Mouse (Mus musculus): ENCODE results near the gene Cask.

Cask gene

GRCm38 (mm10) chrX:13636398-13636797 lies 214.8 kb downstream of the Cask start:
- in situ Hi-C loops (cut with MboI) = no loop called here

DNA sequence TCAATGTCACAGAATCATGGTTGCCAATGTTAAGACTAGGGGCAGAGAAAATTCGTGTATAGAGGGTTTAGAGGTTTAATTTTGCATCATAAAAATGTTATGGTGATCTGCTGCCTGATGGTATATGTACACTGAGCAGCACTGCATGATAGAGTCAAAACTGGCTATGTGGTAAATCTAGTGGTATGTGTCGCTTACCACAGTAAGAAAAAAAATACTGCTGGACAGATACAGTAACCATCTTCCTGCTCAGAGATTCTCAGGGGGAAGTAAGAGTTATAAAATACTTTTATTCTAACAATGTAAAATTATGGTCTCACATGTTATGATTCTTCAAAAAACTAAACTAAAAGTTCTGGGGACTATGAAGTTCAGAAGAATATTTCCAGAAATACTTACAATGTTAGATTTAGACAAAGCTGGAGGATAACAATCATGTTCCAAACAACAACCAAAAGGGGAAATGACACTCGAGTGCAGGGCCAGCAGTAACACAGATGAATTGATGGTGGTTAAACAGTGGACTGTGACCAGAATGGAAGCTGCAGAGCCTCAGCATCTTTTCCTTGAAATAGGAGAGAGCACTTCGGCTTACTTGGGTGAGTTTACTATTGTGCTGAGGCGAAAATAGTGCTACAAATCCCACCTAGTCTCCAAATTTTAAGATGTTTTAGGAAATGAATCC lies 219.4 kb downstream of the Cask start, which contains the start of gene Gpr34:
Gpr34 (plus strand) TSS at position 491 of the 685 bp plus-strand sequence.
- in situ Hi-C loops (cut with MboI) = no loop called here

- in situ Hi-C loops (cut with MboI) = no loop called here
Observed at GRCm38 (mm10) chrX:13622654-13623053, 228.5 kb downstream of the Cask start.

- in situ Hi-C loops (cut with MboI) = no loop called here
Observed at GRCm38 (mm10) chrX:13621473-13621872, 229.7 kb downstream of the Cask start.

GRCm38 (mm10) chrX:13618476-13618875 lies 232.7 kb downstream of the Cask start:
- in situ Hi-C loops (cut with MboI) = no loop called here

GRCm38 (mm10) chrX:13617294-13617693 lies 233.9 kb downstream of the Cask start:
- in situ Hi-C loops (cut with MboI) = no loop called here

- in situ Hi-C loops (cut with MboI) = no loop called here
Observed at GRCm38 (mm10) chrX:13616726-13617125, 234.4 kb downstream of the Cask start.

GRCm38 (mm10) chrX:13612115-13612514 lies 239.1 kb downstream of the Cask start:
- in situ Hi-C loops (cut with MboI) = no loop called here

GRCm38 (mm10) chrX:13611114-13611513 lies 240.1 kb downstream of the Cask start:
- in situ Hi-C loops (cut with MboI) = no loop called here

DNA sequence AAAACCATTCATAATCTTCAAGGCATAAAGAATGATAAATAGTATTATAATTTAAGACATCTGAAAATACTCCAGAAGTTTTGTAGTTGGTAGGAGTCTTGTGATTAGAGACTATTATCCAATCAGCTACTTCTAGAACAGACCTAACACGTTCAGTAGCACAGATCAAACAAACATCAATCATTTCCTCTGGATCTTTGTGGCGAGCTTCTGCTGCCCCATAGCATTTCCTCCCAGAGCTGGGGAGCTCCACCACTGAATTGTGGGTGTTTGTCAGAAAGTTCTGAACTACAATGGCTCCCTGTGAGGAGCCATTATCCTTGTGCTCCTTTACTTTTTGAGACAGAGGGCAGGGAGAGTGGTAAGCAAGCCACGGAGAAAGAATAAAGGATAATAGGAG lies 243.4 kb downstream of the Cask start:
- in situ Hi-C loops (cut with MboI) = no loop called here

DNA sequence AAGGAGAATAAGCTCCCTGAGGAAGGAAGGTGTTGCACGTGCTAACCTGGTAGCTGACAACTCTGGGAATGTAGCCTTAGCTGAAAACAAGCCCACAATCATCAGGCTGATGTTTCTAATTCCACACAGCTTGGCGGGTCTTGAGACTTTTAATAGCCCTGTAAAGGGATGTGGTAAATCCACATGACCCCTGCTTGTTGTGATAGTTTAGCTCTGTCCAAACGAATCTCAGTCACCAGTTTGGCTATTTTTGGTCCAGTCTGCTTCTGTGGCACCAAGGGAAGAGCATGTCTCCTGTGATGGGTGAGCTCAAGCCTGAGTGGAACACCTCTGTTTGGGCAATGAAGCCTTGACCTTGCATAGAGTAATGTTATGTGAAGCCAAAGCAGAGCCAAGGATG lies 244.4 kb downstream of the Cask start:
- in situ Hi-C loops (cut with MboI) = no loop called here

DNA sequence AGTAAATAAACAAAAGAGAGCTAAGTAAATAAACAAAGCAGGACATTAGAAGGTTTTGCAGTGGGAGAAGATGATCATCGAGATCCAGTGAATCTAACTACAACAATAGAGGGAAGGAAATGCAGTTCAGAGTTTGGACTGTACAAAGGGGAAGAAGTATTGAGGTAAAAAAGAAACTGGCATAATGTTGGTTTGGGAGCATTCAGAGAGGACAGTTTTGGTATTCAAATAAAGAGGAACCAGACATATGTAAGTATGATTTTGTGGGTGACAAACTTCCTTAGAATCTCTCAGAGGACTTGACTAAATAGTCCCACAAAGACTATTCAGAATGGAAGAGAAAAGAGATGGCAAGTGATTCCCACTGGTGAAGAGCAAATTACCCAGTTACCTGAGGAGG lies 251.2 kb downstream of the Cask start:
- in situ Hi-C loops (cut with MboI) = no loop called here

DNA sequence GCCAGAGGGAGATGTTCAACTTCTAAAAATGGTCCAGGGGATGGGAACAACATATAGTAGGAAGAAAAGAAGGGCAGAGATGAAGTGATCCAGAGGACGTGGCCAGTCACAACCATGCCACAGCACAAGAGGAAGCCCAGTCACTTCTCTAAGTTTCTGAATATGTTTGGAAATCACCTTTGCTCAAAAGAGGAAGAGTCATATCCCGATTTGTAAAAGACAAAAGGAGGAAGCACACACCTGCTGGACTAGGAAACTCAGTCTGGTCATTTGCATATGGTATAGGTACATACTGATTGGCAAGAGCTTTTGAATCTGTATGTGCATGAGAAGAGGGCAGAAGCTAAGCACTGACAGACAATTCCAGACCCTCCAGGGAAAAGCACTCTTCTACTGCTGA lies 251.8 kb downstream of the Cask start:
- in situ Hi-C loops (cut with MboI) = no loop called here

DNA sequence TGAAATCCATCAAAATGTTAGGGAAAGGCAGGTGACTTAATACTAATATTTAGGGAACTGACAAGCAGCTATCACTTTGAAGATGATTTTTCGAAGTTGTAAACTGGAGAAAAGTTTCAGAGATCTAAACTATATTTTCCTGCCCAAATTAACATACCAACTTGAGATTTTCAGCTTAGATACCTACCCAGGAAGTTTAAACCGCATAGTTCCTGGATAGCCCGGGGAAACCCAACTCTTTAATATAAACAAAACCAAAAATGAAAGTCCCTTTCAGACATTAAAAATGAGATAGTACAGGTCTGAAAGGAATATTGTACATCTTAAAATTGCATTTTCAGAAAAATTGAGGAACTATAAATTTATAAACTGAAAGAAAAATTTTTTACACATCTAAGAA lies 273.5 kb downstream of the Cask start:
- in situ Hi-C loops (cut with MboI) = no loop called here

GRCm38 (mm10) chrX:13576606-13577005 lies 274.6 kb downstream of the Cask start:
- in situ Hi-C loops (cut with MboI) = no loop called here

GRCm38 (mm10) chrX:13574872-13575271 lies 276.3 kb downstream of the Cask start:
- in situ Hi-C loops (cut with MboI) = no loop called here

GRCm38 (mm10) chrX:13574298-13574697 lies 276.9 kb downstream of the Cask start:
- in situ Hi-C loops (cut with MboI) = no loop called here

- in situ Hi-C loops (cut with MboI) = no loop called here
Observed at GRCm38 (mm10) chrX:13554504-13554903, 296.7 kb downstream of the Cask start.

GRCm38 (mm10) chrX:13552288-13552687 lies 298.9 kb downstream of the Cask start:
- in situ Hi-C loops (cut with MboI) = no loop called here

GRCm38 (mm10) chrX:13551566-13551965 lies 299.6 kb downstream of the Cask start:
- in situ Hi-C loops (cut with MboI) = no loop called here

GRCm38 (mm10) chrX:13549100-13549499 lies 302.1 kb downstream of the Cask start:
- in situ Hi-C loops (cut with MboI) = no loop called here

GRCm38 (mm10) chrX:13521288-13521687 lies 329.9 kb downstream of the Cask start:
- in situ Hi-C loops (cut with MboI) = no loop called here

- in situ Hi-C loops (cut with MboI) = no loop called here
Observed at GRCm38 (mm10) chrX:13520566-13520965, 330.6 kb downstream of the Cask start.

DNA sequence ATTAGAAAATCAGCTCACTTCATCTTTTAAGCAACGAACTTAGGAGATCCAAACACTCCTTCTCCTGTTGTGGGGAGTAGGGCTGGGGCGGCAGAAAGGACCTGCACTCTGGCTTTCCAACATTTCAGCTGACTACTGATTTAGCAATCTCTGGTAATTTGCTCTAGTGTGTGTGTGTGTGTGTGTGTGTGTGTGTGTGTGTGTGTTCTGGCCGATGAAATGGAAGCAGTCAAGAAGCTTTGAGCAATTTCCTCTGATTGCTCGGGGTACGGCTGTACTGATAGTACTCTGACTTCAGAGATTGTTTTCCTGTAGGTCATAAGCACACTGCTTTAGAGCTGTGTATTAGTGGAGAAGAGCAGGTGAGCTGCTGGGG lies 331.8 kb downstream of the Cask start:
- in situ Hi-C loops (cut with MboI) = no loop called here
